Mouse (Mus musculus) heart, postnatal 0 days (tissue): ENCODE data around the gene Nat8f2.
"Not testable (repeated sequence)": the region's sequence is repeated elsewhere in the genome, so short reads cannot be mapped to it uniquely, and the experiment has no call there.

Experiments used
- CTCF ChIP-seq: IDR thresholded peaks from 2 replicates; pipeline ENCODE4 v1.5.1; 2016; ENCODE audit warnings: antibody characterized with exemption, control low read depth, low read depth
- EP300 ChIP-seq: IDR thresholded peaks from 2 replicates; pipeline ENCODE4 v1.6.1; 2016; ENCODE audit warnings: antibody characterized with exemption, low read depth

- TF ChIP-seq CTCF, EP300: not testable (repeated sequence)
These were observed 2.0 kb downstream of the Nat8f2 start for GRCm38 (mm10) chr6:85866995-85867394.
